Mouse (Mus musculus) embryonic facial prominence, embryonic 11.5 days (tissue): ENCODE measurements at regions not wholly inside any gene's neighbourhood (a gene's known extent, or its start where the extent isn't known, plus 50 kb on each side); places are given as distances from the start of the nearest gene placed in this dataset.

Experiments
- ATAC-seq: fragments of 200-750 bp; cut with Nextera tagmentation; replicated peaks from 2 replicates; pipeline ENCODE4 v1.8.0; 2017; ENCODE audit warnings: low read depth; ENCODE audit not compliant: insufficient number of reproducible peaks, low FRiP score, low TSS enrichment
- DNase-seq: peaks from one replicate; pipeline ENCODE4 v3.0.0-alpha.2; 2015; ENCODE audit warnings: low spot score
- H3K27ac ChIP-seq: fragments of 300-500 bp; sonication (generic); replicated peaks from 2 replicates; pipeline ENCODE4 v1.5.1; 2014; ENCODE audit warnings: mild to moderate bottlenecking, low read depth, low read length, control low read depth
- H3K27me3 ChIP-seq: fragments of 300-500 bp; sonication (generic); 2 replicates; pipeline ENCODE4 v1.6.1; 2014; ENCODE audit warnings: mild to moderate bottlenecking, low read length, moderate library complexity, mixed read lengths; ENCODE audit not compliant: control insufficient read depth, insufficient read depth
- H3K36me3 ChIP-seq: fragments of 300-500 bp; sonication (generic); replicated peaks from 2 replicates; pipeline ENCODE4 v1.6.1; 2014; ENCODE audit warnings: low read depth, mild to moderate bottlenecking, low read length, moderate library complexity, mixed read lengths; ENCODE audit not compliant: control insufficient read depth, insufficient read depth
- H3K4me1 ChIP-seq: fragments of 300-500 bp; sonication (generic); 2 replicates; pipeline ENCODE4 v1.6.1; 2014; ENCODE audit warnings: low read length, mixed read lengths; ENCODE audit not compliant: control insufficient read depth, insufficient read depth
- H3K4me2 ChIP-seq: fragments of 300-500 bp; sonication (generic); 2 replicates; pipeline ENCODE4 v1.6.1; 2014; ENCODE audit warnings: low read depth, mild to moderate bottlenecking, control low read depth, low read length, moderate library complexity
- H3K4me3 ChIP-seq: fragments of 300-500 bp; sonication (generic); 2 replicates; pipeline ENCODE4 v1.5.1; 2014; ENCODE audit warnings: low read depth, low read length, control low read depth
- H3K9ac ChIP-seq: fragments of 300-500 bp; sonication (generic); replicated peaks from 2 replicates; pipeline ENCODE4 v1.6.1; 2014; ENCODE audit warnings: mild to moderate bottlenecking, control low read depth, low read length
- H3K9me3 ChIP-seq: fragments of 300-500 bp; sonication (generic); replicated peaks from 2 replicates; pipeline ENCODE4 v1.6.1; 2016; ENCODE audit warnings: mild to moderate bottlenecking, low read length, inconsistent platforms, mixed read lengths; ENCODE audit not compliant: control insufficient read depth
- WGBS: fragments of 180-500 bp; shearing (Covaris S2); extraction: QIAGEN DNeasy Blood & Tissue Kit; methylation state at CpG from one replicate; pipeline ENCODE4 v1.1.7; 2014; 5-methylcytosine and 5-hydroxymethylcytosine counted together

GRCm38 (mm10) chr14:55358429-55358828, 120.1 kb upstream of the Dhrs4 start:
- no peak overlapping the region for H3K9ac ChIP-seq
- no peak overlapping the region for H3K4me2 ChIP-seq
- WGBS = 67% methylated on average over 2 of the region's 2 CpGs
- H3K4me1 ChIP-seq = no peaks in the 10 kb centered on the region
- ATAC-seq = no peak
- H3K27ac ChIP-seq = no peak overlapping the region
- no peaks in the 10 kb centered on the region for H3K36me3 ChIP-seq
- H3K4me3 ChIP-seq = no peak overlapping the region
- no peak for DNase-seq
- no peaks in the 10 kb centered on the region for H3K27me3 ChIP-seq
- no peaks in the 10 kb centered on the region for H3K9me3 ChIP-seq

- ATAC-seq (no peak), DNase-seq (no peak)
- no peaks in the 10 kb centered on the region for H3K36me3 ChIP-seq
- WGBS = 74% methylated on average over 4 of the region's 4 CpGs
- no peaks in the 10 kb centered on the region for H3K27me3 ChIP-seq
- H3K9me3 ChIP-seq = no peaks in the 10 kb centered on the region
- no peak overlapping the region for H3K9ac ChIP-seq
- H3K4me1 ChIP-seq = no peaks in the 10 kb centered on the region
- no peak overlapping the region for H3K27ac ChIP-seq
- H3K4me2 ChIP-seq = no peak overlapping the region
- H3K4me3 ChIP-seq = no peak overlapping the region
Observed at GRCm38 (mm10) chr14:55362316-55362715, 116.2 kb upstream of the Dhrs4 start.

- DNase-seq = no peak
- H3K36me3 ChIP-seq = no peaks in the 10 kb centered on the region
- 60% methylated on average over 7 of the region's 7 CpGs for WGBS
- H3K27ac ChIP-seq = no peak overlapping the region
- no peak overlapping the region for H3K4me3 ChIP-seq
- no peaks in the 10 kb centered on the region for H3K27me3 ChIP-seq
- H3K4me2 ChIP-seq = no peak overlapping the region
- no peak overlapping the region for H3K9ac ChIP-seq
- no peaks in the 10 kb centered on the region for H3K4me1 ChIP-seq
- no peaks in the 10 kb centered on the region for H3K9me3 ChIP-seq
- ATAC-seq = no peak
Observed at GRCm38 (mm10) chr14:55362757-55363156, 115.8 kb upstream of the Dhrs4 start.

GRCm38 (mm10) chr14:55370384-55370783, 108.2 kb upstream of the Dhrs4 start:
- H3K4me2 ChIP-seq = no peak overlapping the region
- no peak overlapping the region for H3K4me3 ChIP-seq
- ATAC-seq = no peak
- no peaks in the 10 kb centered on the region for H3K4me1 ChIP-seq
- no peak overlapping the region for H3K27ac ChIP-seq
- no peaks in the 10 kb centered on the region for H3K9me3 ChIP-seq
- H3K9ac ChIP-seq = no peak overlapping the region
- no peak for DNase-seq
- WGBS = 87% methylated on average over 5 of the region's 5 CpGs
- H3K27me3 ChIP-seq = no peaks in the 10 kb centered on the region
- no peaks in the 10 kb centered on the region for H3K36me3 ChIP-seq

- Histone ChIP-seq H3K27me3 (no peaks in the 10 kb centered on the region), H3K4me2 (no peak overlapping the region), H3K4me1 (no peaks in the 10 kb centered on the region), H3K9ac (no peak overlapping the region), H3K36me3 (no peaks in the 10 kb centered on the region), H3K27ac (no peak overlapping the region), H3K9me3 (no peaks in the 10 kb centered on the region), H3K4me3 (no peak overlapping the region)
- 84% methylated on average over 5 of the region's 5 CpGs for WGBS
- ATAC-seq (no peak), DNase-seq (no peak)
Observed at GRCm38 (mm10) chr14:55372960-55373359, 105.6 kb upstream of the Dhrs4 start.

- Histone ChIP-seq H3K27ac (no peak overlapping the region), H3K4me3 (no peak overlapping the region), H3K9ac (no peak overlapping the region), H3K27me3 (no peaks in the 10 kb centered on the region), H3K9me3 (no peaks in the 10 kb centered on the region), H3K4me1 (no peaks in the 10 kb centered on the region), H3K36me3 (no peaks in the 10 kb centered on the region), H3K4me2 (no peak overlapping the region)
- 55% methylated on average over 6 of the region's 6 CpGs for WGBS
- DNase-seq = peak; percentile 24
- no peak for ATAC-seq
Observed at GRCm38 (mm10) chr14:55386773-55387172, 91.8 kb upstream of the Dhrs4 start.

- DNase-seq (peak; percentile 26), ATAC-seq (no peak)
- Histone ChIP-seq H3K9ac (no peak overlapping the region), H3K36me3 (no peaks in the 10 kb centered on the region), H3K27me3 (no peaks in the 10 kb centered on the region), H3K9me3 (no peaks in the 10 kb centered on the region), H3K4me1 (no peaks in the 10 kb centered on the region), H3K27ac (no peak overlapping the region), H3K4me2 (no peak overlapping the region), H3K4me3 (no peak overlapping the region)
- WGBS = 52% methylated on average over 6 of the region's 6 CpGs
Observed at GRCm38 (mm10) chr14:55387378-55387777, 91.2 kb upstream of the Dhrs4 start.

- WGBS = 69% methylated on average over 6 of the region's 6 CpGs
- ATAC-seq (no peak), DNase-seq (no peak)
- no peak overlapping the region for H3K9ac ChIP-seq
- H3K4me3 ChIP-seq = no peak overlapping the region
- H3K27me3 ChIP-seq = no peaks in the 10 kb centered on the region
- no peaks in the 10 kb centered on the region for H3K4me1 ChIP-seq
- H3K36me3 ChIP-seq = no peaks in the 10 kb centered on the region
- H3K4me2 ChIP-seq = no peak overlapping the region
- H3K9me3 ChIP-seq = no peaks in the 10 kb centered on the region
- H3K27ac ChIP-seq = no peak overlapping the region
Observed at GRCm38 (mm10) chr14:55392390-55392789, 86.2 kb upstream of the Dhrs4 start.
